Mouse (Mus musculus): ENCODE data around the gene Pogz. TPM values are rescaled to one million over a fixed set of nuclear protein-coding genes. Genes with fewer than 3 reads are reported as not detected.
A peak's percentile ranks its signal among the peaks of the same experiment; 100 is the strongest.

The Pogz gene
- 10 to 100 TPM; 54.4 to 62.5 TPM for total RNA-seq (2021)

DNA sequence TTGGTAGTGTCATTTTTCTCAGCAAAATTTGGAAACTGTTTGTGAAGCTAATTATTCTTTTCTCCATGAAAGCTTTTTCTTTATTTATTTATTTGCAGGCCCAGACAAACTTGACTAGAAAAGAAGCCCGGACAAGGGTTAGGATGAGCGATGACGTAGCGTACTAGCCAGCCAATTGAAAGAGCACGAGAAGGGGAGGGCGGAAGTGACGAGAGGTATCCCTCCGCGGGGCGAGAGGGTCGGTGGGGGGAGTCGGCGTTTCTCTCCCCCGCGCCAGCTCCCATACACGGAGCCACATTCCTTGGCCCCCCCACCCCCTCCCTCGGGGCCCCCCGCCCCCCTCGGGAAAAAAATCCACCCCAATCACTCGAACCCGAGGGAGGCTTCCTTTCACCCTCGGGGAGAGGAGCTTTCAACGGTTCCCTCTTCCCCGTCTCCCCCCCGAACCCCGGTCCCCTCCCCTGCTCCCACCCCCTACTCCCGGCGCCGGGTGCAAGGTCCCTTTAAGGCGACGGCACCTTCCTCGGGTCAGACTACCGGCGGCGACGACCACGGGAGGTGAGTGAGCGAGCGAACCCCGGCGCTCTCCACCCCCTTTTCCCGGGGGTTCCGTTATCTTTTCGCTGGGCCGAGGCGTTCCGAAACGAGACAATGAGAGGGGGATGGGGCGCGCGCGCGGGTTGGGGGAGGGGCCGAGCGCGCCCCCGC lies at the start of gene Pogz:
TSS of gene Pogz (plus strand) at position 385 of the 708 bp plus-strand sequence.
- peak; percentile 95 for DNase-seq

GRCm38 (mm10) chr3:94789071-94789470 lies 48.3 kb upstream of the Pogz start:
- DNase-seq: no peak

- DNase-seq: no peak
These were observed 47.9 kb upstream of the Pogz start for GRCm38 (mm10) chr3:94789516-94789915.

GRCm38 (mm10) chr3:94792258-94792657 lies 45.1 kb upstream of the Pogz start:
- DNase-seq: peak in 1 of 2 experiments; percentile 33

DNA sequence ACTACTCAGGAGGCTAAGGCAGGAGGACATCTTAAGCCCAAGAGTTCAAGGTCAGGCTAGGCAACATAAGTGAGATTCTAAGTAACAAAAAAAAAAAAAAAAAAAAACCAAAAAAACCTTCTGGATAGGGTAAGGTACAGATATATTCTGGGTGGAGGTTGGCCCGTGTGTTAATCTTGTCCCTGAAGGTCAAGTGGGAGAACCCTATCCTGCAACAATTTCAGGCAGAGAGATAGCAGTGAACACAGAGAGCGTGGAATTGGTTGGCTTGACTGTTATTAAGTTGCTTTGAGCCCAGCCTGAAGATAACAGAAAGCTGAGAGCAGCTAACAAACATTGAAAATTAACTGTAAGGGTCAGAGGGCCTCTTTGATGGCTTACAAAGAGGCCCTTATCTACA lies 43.7 kb upstream of the Pogz start:
- no peak for DNase-seq

DNA sequence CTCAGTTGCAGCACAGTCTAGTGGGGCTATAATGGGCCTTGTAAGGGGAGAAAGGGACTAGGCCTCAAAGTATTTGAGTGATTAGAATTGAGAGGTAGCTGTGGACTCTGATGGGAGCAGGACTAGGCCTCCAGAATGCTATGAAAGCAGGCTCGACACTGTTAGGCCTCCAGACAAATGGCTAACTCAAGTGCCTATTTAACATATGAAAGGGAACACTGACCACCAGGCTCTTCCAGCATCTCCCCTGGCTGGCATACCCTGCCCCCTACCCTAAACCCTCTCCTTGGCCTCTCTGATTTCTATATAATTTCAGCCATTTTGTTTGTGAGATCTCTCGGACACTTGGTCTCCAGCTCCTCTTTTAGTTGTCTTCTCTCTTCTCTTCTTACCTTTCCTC lies 43.0 kb upstream of the Pogz start:
- DNase-seq: no peak

GRCm38 (mm10) chr3:94795596-94796140 lies 41.7 kb upstream of the Pogz start:
- no peak for DNase-seq

GRCm38 (mm10) chr3:94796181-94796580 lies 41.2 kb upstream of the Pogz start:
- DNase-seq: no peak

DNA sequence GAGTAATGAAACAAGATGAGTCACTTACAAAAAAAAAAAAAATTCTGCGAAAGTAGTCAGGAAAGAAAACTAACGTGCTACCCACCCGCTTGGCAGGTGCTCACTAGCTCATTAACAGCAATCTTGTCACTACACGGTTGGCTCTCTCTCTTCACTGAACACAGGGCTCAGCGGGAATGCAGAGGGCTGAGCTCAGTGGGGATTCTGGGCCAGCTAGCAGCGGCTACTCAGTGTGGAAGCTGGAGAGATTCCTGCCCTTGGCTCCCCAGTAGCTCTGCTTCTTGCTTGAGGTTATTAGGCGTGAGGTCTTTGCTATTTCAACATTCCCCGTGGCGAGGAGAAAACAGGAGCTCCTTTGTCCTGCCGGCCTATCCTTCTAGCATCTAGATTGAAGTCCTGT lies 33.2 kb upstream of the Pogz start:
- no peak for DNase-seq

- DNase-seq: no peak
These were observed 32.4 kb upstream of the Pogz start for GRCm38 (mm10) chr3:94804976-94805375.

DNA sequence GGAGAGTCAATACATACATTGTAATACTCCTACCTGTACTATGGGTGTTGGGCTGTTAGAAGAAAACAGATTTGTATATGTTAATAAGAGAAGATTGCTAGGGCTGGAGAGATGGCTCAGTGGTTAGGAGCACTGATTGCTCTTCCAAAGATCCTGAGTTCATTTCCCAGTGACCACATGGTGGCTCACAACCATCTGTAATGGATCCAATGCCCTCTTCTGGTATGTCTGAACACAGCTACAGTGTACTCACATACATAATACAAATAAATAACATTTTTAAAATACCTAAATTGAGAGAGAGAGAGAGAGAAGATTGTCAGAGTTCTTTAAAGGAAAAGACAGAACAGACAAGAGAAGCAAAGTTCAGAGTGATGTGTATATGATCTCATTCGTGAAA lies 29.1 kb upstream of the Pogz start:
- DNase-seq: no peak

DNA sequence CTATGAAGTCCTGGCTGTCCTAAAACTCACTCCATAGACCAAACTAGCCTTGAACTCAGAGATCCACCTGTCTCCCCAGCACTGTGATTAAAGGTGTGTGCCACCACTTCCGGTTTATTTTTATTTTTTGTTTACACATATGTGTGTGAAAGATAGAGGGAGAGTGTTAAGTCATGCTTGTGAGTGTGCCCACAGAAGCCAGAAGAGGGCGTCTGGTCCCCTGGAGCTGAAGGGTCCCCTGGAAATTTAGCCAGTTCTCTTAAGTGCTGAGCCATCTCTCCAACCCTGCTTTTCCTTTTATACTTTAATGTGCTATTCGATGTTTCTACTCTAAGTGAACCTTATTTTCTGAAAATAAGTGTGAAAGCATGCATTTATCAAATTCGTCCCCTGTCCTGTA lies 25.7 kb upstream of the Pogz start:
- no peak for DNase-seq

DNA sequence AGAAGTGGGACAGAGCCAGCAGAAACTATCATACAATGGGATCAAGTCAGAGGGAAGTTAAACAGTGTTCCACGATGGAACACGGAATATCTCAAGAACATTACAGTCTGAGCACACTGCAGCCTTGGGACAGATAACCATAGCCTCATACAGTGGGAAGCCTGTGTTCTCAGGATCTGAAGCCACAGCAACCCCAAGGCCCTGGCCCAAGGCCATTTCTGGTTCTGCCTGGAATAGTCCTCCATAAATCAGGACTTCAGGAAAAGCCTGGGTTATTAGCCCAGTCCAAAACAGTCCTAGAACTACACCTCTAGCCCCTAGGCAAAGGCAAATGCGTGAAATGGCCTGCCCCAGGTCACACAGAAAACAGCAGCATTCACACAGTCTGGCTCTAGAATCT lies 23.7 kb upstream of the Pogz start:
- DNase-seq: no peak

DNA sequence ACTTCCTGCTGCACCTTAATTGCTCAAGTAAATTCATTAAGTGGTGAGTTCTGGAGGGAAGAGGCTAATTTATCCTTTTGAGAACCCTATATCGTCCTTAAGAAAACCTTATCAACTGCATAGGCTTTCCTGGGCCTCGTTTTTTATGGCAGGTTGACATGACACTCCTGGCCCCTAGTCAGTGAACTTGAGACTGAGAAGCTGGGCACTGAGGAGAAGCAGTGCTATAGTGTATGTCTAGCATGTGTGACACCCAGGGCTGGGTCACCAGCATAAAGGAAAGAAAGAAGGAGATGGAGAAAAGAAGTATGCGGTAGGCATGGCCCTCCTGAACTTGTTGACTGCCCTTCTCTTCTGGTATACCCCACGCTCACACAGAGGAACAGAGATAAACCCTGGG lies 23.3 kb upstream of the Pogz start:
- DNase-seq: no peak

DNA sequence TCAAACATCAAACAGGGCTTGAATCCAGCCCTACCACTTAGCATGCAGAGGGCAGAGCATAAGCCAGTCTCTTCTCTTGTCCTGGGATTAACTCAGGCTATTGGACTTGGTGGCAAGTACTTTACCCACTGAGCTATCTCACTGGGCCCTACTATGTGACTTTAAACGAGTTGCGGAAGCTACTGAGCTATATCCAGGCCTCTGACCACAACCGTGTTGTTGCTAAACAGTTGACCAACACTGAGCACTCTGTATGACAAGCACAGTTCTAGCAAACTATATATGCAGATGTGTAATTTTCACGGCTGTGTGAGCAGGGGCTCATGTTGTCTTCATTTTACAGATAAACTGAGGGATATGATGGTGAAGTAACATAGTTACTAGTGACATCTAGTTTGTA lies 22.7 kb upstream of the Pogz start:
- DNase-seq: no peak

- no peak for DNase-seq
These were observed 21.8 kb upstream of the Pogz start for GRCm38 (mm10) chr3:94815603-94816002.

DNA sequence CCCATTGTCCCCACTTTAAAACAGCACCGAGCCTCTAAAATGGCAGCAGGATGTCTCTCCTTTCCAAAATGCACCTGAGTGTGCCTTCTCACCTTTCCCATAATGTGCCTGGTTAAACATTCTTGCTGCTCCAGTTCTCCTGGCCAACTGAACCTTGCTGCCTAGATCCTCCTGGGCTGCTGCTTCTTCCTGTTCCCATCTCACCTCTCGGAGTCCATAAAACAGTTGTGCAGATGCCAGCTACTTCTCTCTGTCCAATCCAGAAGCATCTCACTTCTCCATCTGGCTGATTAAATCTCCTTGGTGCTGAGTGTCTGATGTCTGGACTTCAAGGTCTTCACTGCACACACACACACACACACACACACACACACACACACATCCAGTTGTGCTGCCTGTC lies 19.6 kb upstream of the Pogz start:
- DNase-seq: no peak

- no peak for DNase-seq
These were observed 17.6 kb upstream of the Pogz start for GRCm38 (mm10) chr3:94819452-94820425.

DNA sequence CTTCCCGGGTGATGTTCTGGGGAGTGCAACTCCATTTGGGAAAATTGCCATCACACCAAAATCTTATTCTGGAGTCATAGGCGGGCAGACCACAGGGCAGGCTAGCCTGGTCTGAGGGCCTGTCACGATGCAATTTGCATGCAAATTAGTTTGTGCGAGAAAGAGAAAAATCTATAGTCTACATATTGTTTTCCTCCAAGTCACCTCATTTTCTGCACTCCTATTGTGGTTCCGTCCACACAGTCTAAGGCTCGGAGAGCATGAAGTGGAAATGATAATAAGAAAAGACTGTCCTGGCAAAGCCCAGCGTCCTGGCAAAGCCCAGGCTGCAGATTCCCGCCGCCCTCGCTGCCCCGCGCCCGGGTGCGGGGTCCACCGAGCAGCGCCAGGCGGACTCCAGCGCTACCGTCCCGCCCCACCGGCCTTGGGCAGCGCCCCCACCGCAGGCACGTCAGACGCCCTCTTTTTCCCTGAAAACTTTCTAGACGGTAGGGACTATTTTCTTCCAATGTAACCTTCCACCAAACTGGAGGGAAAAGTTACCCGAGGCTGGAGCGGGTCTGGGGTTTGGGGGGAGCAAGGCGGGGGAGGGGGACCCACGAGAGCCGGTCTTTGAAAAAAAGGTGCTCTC lies 16.2 kb upstream of the Pogz start:
- peak; percentile 17 to 20 for DNase-seq

GRCm38 (mm10) chr3:94822082-94822481 lies 15.3 kb upstream of the Pogz start:
- DNase-seq: no peak

DNA sequence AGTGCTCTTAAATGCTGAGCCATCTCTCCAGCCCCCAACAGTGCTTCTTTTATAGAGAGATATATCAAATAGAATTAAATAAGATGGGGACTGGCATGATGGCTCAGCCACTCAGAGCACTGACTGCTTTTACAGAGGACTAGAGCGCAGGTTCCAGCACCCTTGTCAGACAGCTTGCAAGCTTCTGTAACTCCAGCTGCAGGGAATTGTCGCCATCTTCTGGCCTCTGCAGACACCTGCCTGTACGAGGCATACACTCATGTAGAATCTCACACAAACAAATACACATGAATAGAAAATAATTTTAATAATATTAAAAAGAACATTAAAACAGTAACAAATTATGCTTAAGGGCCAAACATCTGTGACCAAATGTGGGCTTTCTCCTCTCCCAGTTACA lies 13.3 kb upstream of the Pogz start:
- DNase-seq: no peak

GRCm38 (mm10) chr3:94832100-94832499 lies 5.3 kb upstream of the Pogz start:
- DNase-seq: no peak

DNA sequence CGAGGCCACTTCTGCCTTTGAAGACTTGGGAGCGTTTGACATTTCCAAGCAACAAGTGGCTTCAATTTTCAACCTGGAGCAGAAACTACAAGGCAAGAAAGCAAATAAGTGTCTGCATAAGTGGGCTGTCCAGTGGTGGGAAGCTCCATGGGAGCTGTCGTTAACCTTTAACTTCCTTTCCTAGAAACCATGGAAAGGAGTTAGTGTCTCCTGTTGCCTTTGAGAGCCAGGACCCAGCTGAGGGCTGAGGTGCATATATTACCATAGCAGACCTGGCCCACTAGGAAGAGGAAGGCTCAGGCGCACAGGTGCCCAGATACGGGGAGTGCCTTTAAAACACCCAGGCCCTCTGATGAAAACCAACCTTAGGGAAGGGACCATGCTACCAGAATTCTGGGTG lies 4.7 kb upstream of the Pogz start:
- no peak for DNase-seq
